Mouse (Mus musculus) left cerebral cortex, adult 11 months (tissue): ENCODE data around the gene Tmem8.
"Not testable (repeated sequence)": the region's sequence is repeated elsewhere in the genome, so short reads cannot be mapped to it uniquely, and the experiment has no call there.

ENCODE experiments used
- DNase-seq: peaks from one replicate; pipeline ENCODE4 v3.0.0; 2022; ENCODE audit warnings: low spot score

The Tmem8 gene

GRCm38 (mm10) chr17:26113181-26113948 lies at the start of gene Tmem8:
Tmem8 (plus strand) TSS chr17:26113299.
- DNase-seq, result no peak

- DNase-seq, result no peak
Observed at GRCm38 (mm10) chr17:26064916-26065315, 48.2 kb upstream of the Tmem8 start.

- DNase-seq, result no peak
Observed at GRCm38 (mm10) chr17:26066488-26067020, 46.5 kb upstream of the Tmem8 start.

- DNase-seq, result no peak
Observed at GRCm38 (mm10) chr17:26068024-26068830, 44.9 kb upstream of the Tmem8 start.

- DNase-seq, result peak; percentile 67
Observed at GRCm38 (mm10) chr17:26068831-26069739, 44.0 kb upstream of the Tmem8 start, which contains the start of gene Rab11fip3. Rab11fip3 (minus strand) TSS chr17:26069555.

- no peak for DNase-seq
Observed at GRCm38 (mm10) chr17:26070136-26070535, 43.0 kb upstream of the Tmem8 start.

- peak; percentile 59 for DNase-seq
Observed at GRCm38 (mm10) chr17:26075246-26075645, 37.9 kb upstream of the Tmem8 start.

- DNase-seq, result no peak
Observed at GRCm38 (mm10) chr17:26078851-26079250, 34.2 kb upstream of the Tmem8 start.

GRCm38 (mm10) chr17:26080867-26081266 lies 32.2 kb upstream of the Tmem8 start:
- DNase-seq, result no peak

GRCm38 (mm10) chr17:26087059-26087564 lies 26.0 kb upstream of the Tmem8 start:
- no peak for DNase-seq

- DNase-seq, result peak; percentile 83
Observed at GRCm38 (mm10) chr17:26089905-26090632, 23.0 kb upstream of the Tmem8 start, which contains the start of gene Decr2. Decr2 (minus strand) TSS chr17:26090337.

- DNase-seq, result no peak
Observed at GRCm38 (mm10) chr17:26094531-26095110, 18.5 kb upstream of the Tmem8 start.

- DNase-seq, result no peak
Observed at GRCm38 (mm10) chr17:26095121-26095740, 17.9 kb upstream of the Tmem8 start, which contains the start of gene Nme4. Nme4 (minus strand) TSS chr17:26095602.

GRCm38 (mm10) chr17:26098461-26098860 lies 14.6 kb upstream of the Tmem8 start:
- no peak for DNase-seq

GRCm38 (mm10) chr17:26099316-26099715 lies 13.8 kb upstream of the Tmem8 start:
- DNase-seq, result not testable (repeated sequence)

- no peak for DNase-seq
Observed at GRCm38 (mm10) chr17:26100166-26100565, 12.9 kb upstream of the Tmem8 start.

- no peak for DNase-seq
Observed at GRCm38 (mm10) chr17:26101478-26101877, 11.6 kb upstream of the Tmem8 start.

- DNase-seq, result no peak
Observed at GRCm38 (mm10) chr17:26105619-26106018, 7.5 kb upstream of the Tmem8 start.

- DNase-seq, result no peak
Observed at GRCm38 (mm10) chr17:26110156-26110555, 2.9 kb upstream of the Tmem8 start.

GRCm38 (mm10) chr17:26111024-26111423 lies 2.1 kb upstream of the Tmem8 start:
- no peak for DNase-seq
